Mouse (Mus musculus): ENCODE data around the gene Fam129a. TPM values are rescaled to one million over a fixed set of nuclear protein-coding genes. Genes with fewer than 3 reads are reported as not detected.
A peak's percentile ranks its signal among the peaks of the same experiment; 100 is the strongest.

Gene Fam129a
- total RNA-seq, 2 experiments from 2014 or later: 37.7 to 39.9 TPM

DNA sequence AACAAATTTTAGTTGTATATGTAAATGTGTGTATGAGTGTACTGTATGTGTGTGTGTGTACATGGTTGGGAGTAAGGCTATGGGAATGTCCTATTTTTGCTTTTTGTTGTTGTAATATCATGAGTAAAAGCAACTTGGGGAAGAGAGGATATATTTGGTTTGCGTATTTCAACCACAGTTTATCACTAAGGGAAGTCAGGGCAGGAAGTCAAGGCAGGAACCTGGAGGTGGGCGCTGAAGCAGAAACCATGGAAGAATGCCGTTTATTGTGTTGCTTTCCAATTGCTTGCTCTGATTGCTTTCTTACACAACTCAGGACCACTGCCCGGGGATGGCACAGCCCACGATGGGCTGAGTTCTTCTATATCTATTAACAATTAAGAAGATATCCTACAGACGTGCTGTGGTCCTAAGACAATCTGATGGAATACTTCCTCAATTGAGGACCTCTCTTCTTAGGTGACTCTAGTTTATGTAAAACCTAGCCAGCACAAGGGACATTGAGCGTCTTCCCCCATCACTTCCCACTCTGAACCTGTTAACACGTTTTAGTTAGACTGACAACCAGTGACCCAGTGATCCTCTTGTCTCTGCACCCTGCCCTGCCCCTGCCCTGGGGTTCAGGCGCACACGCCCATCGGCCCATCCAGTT lies 13.7 kb downstream of the Fam129a start:
- no peak for DNase-seq

DNA sequence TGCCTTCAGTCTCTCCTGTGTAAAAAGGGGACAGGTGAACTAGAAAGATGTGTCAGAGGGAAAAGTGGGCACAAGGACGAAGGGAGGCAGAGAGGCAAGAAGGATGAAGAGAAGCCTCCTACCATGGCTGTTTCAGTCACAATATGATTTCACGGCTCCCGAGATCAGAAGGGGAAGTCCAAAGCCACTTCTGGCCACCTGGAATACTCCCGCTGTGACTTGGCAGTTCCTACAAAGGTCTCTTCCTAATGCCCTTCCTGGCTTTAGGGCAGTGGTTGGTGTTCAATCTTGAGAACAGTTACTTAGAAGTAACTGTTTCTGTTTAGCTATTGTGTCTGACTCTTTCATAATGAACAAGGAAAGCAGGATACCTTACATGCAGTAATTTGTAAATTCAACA lies 14.7 kb downstream of the Fam129a start:
- DNase-seq: no peak

DNA sequence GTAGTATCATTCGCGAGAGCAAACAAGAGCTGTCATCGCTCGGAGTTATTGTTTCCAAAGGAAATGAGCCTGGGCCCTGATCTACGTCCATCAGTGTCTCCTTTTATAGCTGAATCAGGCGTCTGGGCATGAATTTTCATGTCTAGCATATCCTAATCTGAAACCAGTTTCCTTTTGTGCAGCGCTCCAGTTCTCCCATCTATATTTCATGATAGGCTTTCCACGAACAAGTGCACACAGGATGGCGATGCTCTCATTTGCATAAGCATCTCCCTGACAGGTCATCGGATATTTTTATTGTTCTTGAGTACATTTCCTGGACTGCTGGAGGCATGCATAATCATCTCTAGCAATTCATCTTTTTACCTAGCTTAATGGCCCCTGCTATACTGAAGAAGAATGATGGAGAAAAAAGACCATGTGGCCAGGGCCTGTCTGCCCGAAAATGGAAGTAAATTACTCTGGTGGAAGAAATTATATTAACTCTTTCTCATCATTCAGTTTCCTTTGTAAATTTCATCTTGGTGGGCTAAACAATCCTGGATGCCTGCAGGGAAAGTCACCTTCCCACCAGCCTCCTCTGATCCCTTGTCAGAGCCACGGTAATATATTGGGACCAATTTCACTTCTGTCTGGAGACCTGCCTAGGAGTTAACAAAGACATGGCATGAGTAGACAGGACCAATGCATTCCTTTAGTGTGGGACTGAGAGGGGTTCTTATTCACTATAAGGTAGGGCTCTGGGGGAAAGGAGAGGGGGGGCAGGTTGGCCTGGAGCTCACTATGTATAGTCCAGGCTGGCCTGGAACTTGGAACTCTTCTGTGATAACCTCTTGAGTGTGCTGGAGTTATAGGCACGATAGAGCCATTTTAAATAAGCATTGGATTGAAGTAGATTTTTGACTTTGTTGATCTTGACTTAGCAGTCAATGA lies 21.4 kb downstream of the Fam129a start:
- DNase-seq: no peak

DNA sequence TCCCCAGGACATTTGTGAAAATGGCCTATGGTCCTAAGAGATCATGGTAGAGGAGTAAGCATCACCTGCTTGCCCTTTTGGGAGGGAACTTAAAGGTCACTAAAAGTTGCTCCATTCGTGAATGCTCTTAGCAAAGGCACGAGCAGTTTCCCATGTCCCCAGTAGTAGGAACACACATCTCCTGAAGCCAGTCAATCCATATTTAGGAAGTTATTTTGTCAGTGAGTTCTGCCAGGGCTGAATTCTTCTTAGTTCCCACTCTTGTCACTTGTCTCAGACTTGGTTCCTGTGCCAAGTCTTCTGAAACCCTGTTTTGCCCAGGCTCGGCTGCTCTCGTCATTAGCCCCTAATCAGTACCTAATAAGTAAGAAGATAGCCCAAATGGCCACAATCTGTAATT lies 23.9 kb downstream of the Fam129a start:
- peak; percentile 19 for DNase-seq

DNA sequence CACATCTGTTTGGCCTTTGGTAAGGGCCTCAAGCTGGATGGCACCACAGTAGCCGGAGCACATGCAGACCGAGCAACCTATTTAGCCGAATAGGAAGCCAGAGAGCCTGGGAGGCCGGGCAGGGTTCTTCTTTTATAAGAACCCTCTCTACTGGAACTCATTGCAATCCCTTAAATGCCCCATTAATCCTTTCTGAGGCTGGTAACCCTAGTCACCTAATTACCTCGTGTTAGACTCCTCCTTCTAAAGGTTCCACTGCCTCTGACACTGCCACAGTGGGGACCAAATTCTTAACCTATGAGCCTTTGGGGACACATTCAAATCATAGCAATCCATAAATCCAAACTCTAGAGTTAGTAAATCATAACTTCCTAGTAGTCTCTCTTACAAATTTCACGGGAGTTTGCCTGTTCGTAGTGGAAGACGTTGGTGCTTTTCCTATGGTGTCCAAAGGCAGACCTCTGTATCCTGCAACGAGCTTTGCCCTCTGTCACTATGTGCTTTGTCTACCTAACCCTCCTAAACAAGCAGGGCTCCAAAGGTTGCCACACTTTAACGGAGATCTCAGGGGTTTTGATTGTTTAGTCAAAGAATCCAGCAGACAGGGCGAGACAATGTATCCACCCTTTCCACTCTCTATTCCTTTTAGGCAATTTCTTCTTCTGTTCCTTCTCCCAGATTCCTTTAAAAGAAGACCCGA lies 24.8 kb downstream of the Fam129a start:
- no peak for DNase-seq

DNA sequence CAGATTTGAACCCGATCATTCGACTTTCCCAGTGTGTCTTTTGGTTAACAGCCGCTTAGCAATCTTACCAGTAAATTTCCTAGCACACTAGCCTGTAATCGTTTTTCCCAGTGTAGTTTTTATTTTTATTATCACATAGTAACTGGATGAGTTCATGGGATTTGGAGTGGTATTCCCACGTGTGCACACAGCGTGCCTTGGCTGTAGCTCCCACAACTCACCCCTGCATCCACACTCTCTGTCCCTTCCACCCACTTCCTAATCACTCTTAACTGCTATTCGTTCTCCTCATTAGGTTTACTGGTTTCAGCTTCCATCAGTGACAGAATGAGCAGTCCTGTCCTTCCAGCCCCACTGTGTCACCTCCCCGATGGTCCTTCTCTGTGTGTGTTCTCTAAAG lies 25.6 kb downstream of the Fam129a start:
- DNase-seq: peak; percentile 26

DNA sequence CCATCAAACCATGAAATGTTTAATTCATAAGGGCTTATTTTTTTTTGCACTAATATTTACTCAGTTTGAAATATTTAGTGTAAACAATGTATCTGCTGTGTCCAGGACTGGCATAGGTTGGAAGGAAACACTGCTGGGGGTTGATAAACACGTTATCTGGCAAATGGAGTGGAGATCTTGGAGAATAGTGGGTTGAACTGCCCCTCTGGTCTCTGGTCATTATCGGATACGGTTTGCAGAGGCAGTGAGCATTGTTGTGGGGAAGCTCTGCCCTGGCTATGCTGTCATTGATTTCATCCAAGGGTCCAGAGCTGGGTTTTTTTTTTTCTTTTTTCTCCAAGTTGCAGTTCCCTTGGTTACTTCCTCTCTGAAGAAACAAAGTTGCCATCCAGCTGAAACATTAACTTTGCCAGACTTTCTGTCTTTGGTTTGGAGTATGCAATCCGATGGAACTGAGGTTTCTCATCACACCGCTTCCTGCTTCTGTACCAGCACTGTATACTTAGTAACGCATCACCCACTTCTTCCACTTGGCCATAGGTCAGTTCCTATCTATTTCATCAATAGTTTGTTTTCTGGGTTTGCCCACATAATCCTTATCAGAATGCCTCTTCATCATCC lies 26.8 kb downstream of the Fam129a start:
- no peak for DNase-seq

DNA sequence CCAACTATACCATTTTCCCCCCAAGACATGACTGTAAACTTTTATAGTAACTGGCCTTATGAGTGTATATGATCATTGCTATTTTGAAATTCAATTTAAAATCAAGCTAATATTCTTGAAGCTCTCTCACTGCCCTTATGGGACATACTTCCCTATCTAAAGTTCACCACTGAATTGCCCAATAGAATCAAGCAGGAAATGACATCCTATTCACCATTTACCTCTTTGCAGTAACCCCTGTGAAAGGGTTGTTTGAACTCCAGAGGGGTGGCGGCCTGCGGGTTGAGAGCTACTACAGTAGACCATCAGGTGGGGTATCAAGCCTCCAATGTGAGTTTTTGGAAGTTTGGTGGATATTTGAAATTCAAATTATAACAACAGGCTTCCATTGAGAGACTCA lies 27.9 kb downstream of the Fam129a start:
- no peak for DNase-seq

DNA sequence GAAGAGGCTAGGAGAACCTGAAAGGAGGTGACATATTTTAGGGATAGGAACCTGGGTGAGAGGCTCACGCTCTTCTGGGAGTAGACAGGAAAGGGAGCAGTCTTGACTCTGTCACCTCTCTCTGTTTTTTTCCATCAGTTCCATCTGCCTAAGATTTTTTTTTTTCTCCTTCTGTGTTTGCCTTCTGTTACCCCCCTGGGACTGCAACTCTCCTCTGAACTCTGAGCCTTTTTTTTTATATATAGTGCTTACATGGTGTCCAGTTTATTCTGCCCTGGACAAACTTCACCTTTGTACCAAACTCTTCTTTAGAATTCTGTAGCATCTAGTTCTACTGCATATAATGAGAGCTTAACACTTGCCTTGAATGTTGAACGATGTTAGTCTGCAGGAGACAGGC lies 33.3 kb downstream of the Fam129a start:
- DNase-seq: no peak

DNA sequence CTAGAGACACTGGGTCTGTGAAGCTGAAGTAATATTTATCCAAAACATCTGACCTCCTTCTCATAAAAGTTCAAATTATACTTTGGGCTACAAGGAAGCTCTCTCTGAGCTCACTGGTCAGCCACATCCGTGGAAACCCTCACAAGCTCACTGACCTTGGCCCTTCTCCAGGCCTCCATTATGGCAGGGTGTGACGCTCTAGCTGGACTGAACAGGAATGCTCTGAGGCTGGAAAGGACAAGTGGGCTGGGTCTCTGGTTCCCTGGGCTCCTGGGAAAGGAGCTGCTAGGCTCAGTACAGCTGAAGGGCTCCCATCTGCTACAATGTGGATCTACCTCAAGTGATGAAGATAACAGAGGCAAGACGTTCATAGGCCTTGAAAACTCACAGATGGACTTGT lies 37.0 kb downstream of the Fam129a start:
- DNase-seq: peak; percentile 63

DNA sequence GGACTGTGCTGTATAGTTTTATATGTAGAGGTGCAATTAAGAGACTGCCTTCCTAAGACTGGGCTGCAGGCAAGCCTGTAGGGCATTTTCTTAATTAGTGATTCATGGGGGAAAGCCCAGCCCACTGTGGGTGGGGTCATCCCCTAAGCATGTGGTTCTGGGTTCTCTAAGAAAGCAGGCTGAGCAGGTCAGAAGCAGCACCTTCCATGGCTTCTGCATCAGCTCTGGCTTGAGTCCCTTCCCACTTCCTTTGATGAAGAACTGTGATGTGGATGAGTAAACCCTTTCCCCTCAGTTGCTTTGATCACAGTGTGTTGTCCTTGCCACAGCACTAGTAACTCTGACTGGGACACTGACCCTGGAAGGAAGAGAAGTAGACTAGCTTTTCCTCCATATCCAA lies 39.6 kb downstream of the Fam129a start:
- DNase-seq: no peak

DNA sequence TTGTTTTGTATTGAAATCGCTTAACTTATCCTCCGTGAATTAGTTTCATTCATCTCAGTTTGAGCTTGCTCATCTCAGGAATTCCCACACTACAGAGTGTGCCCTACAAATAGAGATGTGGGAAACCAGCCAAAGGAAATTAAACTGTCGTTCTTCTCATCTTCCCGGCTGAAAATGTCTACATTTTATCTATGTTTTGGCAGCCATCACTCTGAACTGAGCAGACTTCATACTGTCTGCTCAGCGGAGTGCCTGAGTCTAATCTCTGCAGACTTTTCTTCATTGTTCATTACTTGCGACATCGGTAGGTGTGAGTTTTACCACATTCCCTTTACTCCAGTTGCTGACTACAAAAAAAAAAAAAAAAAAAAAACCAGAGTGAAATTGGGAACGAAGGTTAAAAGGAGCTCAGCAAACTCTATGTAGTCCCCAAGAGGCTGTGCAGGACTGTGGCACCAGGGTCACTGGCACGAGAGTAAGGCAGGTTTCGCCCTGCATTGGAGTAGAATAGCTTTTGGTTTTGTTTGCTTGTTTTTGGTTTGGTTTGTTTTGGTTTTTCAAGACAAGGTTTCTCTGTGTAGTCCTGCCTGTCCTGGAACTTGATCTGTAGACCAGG lies 43.4 kb downstream of the Fam129a start:
- no peak for DNase-seq

DNA sequence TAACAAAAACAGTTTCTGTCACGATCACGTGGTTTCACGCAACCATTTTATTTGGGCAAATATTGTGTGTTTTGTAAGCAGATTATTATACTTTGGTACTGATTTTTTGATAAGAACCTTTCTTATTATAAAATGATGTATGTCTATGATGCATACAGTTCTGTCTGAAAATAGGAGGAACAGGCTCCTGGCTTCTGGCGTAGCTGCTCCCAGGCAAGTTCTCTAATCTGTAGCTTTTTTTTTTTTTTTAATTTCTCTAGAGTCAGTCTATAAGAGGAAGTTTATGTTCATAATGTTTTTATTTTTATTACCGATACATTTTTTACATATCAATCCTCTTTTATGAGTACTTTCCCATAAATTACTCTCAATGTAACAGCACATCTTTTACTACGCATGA lies 44.6 kb downstream of the Fam129a start:
- DNase-seq: no peak

DNA sequence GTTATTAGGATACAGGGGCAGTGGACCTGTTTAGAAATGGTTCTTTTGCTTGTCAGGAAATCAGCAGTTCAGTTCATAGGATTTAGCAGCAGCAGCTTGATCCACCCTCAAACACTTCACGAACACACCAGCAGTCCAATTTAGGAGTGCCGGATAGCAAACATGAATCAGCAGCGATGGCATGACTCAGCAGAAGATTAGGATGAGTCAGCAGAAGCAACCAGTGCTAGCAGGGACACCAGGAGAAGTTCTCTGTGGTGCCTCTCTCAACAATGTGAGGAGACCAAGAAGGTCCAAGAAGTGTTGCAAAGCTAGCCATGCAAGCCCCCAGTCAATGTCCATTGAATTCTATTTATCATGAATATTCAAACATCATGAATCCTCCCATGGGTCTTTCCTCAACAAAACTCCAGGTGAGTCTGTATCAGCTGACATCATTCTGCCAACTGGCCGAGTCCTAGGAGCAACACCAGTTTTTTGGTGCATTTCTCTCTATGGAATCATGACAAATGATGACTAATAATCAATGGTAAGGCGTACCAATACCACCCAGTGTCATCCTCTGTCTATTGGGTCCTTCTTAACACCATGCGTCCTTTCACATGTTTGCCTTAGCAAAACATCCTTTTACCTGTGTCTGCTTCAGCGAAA lies 45.7 kb downstream of the Fam129a start:
- no peak for DNase-seq

DNA sequence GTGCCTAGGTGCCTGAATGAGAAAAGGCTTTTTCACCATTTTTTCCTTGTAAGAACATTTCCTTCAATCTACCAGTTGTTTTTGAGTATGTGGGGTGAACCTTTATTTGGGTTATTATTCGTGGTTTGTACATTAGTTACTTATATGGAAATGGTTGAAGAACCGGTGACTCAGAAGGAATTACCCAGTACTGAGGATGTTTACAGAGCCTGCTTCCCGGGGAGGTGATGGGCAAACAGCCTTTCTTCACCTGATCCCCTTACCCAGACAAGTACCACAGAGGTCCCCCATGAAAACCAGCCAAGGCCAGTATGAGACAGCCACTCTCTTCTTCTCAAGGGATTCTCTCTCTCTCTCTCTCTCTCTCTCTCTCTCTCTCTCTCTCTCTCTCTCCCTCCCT lies 47.3 kb downstream of the Fam129a start:
- no peak for DNase-seq

DNA sequence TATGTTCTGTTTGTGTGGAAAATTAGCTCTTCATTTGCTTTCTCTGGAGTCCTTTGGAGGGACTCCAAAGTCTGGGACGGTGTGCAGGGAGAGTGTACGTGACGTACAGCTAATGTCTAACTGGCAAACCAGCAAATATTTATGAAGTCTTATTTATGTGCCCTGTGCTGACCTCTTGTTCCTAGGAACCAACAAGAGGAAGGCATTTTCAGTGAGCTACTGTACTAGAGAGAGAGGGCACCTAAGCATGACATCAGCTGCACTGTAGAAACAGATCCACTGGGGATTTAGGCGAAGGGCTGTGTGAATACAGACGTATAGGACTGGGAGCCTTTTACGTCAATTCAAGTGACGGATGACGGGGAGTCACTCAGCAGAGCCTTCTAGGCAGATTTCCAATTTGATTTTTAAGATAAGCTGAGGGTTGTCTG lies 48.3 kb downstream of the Fam129a start:
- DNase-seq: no peak

DNA sequence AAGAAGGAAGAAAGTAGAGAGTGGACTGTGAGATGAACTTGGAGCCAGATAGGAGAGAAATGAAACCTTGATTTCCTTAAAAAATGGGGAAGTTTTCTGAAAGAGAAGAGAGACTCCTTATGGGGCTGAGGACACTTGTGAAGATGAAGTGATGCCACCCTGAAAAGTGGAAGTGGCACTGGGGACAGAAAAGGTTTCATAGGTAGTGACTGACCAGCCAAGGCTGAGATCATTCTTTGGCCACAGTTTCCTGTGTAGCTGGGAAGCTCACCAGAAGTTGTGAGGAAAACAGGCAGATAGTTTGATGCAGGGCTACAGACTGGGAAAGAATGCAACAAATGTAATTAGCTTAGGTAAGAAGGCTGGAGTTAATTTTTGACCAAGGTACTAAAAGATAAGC lies 49.7 kb downstream of the Fam129a start:
- no peak for DNase-seq

DNA sequence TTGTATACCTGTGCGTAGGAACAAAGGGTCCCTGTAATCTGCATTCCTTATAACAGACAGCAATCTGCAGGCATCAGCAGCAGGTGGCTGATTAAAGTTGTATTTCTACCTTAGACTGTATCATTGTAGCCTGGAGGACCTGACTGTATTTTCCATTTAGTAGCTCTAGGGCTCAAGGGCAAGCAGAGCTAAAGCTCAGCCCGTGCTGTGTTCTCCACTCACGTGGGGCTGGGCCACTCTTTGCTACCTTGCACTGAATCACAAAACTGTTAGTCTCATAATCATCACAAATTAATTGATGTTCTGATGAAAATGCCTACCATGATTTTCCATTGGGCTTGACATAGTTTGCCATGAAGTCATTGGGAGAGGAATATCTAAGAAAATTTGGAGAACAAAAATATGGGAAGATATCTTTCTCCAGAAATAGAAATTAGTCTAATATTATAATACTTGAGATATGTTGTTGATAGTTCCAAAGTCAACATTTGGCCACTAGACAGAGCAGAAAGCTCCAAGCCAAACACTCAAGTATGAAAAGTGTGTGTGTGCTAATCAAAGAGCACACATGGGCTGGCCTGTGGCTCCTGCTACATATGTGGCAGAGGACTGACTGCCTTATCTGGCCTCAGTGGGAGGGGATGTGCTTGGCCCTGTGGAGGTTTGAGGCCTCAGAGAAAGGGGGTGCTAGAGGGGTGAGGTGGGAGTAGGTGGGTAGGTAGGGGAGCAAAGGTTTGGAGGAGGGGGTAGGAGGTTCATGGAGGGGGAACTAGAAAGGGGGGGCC lies 53.6 kb downstream of the Fam129a start:
- no peak for DNase-seq

DNA sequence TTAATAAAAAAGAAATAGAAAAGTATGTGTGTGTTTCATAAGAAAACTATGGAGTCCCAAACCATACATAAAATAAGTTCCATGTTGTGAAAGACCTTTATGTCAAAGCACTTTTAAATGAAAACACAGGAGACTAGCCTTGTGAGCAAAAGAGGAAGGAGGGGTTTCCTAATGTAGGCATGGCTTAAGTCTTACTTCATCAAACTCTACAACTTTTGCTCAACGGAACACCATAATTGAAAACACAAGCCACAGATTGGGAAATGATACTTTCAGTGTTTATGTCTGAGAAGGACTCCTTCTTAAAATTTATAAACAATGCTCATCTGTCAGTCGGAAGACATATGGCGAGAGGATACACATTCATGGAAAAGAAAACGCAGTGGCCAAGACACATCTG lies 54.3 kb downstream of the Fam129a start:
- no peak for DNase-seq

DNA sequence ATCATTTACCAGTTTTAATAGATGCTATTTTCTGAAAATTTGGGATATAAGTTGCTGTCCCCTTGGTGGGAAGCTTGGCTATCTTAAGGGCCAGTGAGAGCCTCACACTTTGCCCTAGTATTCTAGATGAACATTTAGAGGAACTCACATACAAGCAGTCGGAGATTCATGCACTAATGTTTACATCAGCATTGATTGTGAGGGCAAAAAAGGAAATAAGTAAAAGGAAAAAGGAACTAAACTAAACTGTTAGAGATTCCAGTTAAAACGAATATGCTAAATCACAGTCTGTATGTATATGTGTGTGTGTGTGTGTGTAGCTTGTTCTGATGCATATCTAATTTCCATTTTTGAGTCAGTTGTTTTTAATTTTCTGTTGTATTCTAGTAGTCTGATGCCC lies 54.7 kb downstream of the Fam129a start:
- no peak for DNase-seq

DNA sequence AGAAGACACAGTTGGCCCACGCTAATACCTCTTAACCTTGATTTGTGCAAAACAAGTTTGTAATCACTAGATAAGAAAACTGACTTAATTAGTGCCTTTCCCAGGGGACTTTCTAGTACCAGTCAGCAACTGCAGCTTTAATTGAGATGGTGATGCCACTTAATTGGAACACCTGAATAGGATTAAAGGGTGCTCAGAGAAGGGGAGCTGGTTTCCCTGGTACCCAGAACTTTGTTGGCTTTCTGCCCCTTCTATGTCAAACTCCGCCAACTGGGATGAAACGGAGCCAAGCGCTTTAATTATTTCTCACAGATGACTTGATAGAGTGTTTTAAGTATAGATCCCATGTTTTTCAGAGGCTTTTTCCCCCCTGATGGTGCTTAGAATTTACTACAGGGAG lies 55.6 kb downstream of the Fam129a start:
- DNase-seq: no peak

Data from heart, postnatal 4 days (tissue).